ENCODE assay signal across 10 mouse cellular contexts in the genomic region with DNA sequence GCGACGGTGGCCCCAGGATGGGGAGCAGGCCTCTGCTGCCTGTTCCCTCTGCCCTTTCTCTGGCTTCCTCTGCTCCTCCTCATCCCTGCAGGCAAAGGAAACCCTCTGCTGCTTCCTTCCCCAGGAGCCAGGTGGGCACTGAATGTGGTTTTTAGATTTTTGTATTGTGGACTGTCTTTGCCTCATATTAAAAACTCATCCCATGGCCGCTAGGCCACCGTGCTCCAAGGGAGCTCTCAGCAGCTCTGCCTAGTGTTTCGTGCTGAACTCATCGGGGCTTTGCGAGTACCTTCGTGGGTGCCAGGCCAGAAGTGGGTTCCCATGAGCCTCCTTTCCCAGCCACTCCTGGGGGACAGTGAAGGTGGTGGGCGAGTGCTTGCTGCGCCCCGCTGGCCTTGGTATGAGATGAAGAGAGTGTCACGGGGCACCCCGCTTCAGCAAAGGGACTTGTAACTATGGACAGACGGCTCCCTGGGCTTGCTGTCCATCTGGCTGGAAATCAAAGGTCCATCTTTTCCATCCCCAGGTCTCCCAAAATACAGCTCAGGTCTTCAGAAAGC. TPM values are rescaled to one million over a fixed set of nuclear protein-coding genes. Genes with fewer than 3 reads are reported as not detected.
DNase-seq lines count a peak whose midpoint lies in the region; ATAC-seq and TF ChIP-seq lines count a peak whose summit lies in the region.
"Had no signal": no experiment of that assay in that cellular context is flagged by ENCODE, and none has a peak within 500 bp of the region (broad histone marks: within the 10 kb centered on the region; RNA-seq: fewer than 3 reads in every experiment).

No protein-coding gene starts in this region.

- peak overlapping the region; percentile 80 for H3K27ac ChIP-seq in forebrain, embryonic 10.5 days
- no peak overlapping the region for H3K27ac ChIP-seq in forebrain, embryonic 15.5 days (replicated peaks)
- H3K27ac ChIP-seq in midbrain, embryonic 10.5 days (replicated peaks), result peak overlapping the region; percentile 70; the same call in 1 of the 2 replicates
- no peak overlapping the region for H3K27ac ChIP-seq in midbrain, embryonic 11.5 days (ENCODE audit: low read depth, low read length)
- 0 out of 2 replicates have a peak overlapping the region, but pooled peaks have one; percentile 88 for H3K27ac ChIP-seq in hindbrain, embryonic 15.5 days (replicated peaks)
- no peak overlapping the region for H3K27ac ChIP-seq in stomach, postnatal 0 days (replicated peaks)

- peaks cover 78% of the 10 kb centered on the region for H3K36me3 ChIP-seq in forebrain, embryonic 10.5 days (replicated peaks)
- peaks cover 55% of the 10 kb centered on the region for H3K36me3 ChIP-seq in forebrain, embryonic 15.5 days
- H3K36me3 ChIP-seq in midbrain, embryonic 10.5 days, result peaks cover 82% of the 10 kb centered on the region
- peaks cover 34% of the 10 kb centered on the region for H3K36me3 ChIP-seq in midbrain, embryonic 11.5 days (ENCODE audit: control insufficient read depth, insufficient read depth, low read length)
- peaks cover 56% of the 10 kb centered on the region for H3K36me3 ChIP-seq in hindbrain, embryonic 15.5 days
- peaks cover 34% of the 10 kb centered on the region for H3K36me3 ChIP-seq in stomach, postnatal 0 days (ENCODE audit: control insufficient read depth, insufficient read depth, low read length)

- H3K4me2 ChIP-seq in forebrain, embryonic 15.5 days (replicated peaks), result no peak overlapping the region
- H3K4me2 ChIP-seq in midbrain, embryonic 11.5 days, result no peak overlapping the region
- H3K4me2 ChIP-seq in hindbrain, embryonic 15.5 days, result no peak overlapping the region
- no peak overlapping the region for H3K4me2 ChIP-seq in stomach, postnatal 0 days (replicated peaks; ENCODE audit: low read depth)

- H3K27me3 ChIP-seq in forebrain, embryonic 10.5 days (ENCODE audit: poor library complexity, severe bottlenecking), result no peaks in the 10 kb centered on the region
- H3K27me3 ChIP-seq in forebrain, embryonic 15.5 days, result no peaks in the 10 kb centered on the region
- H3K27me3 ChIP-seq in midbrain, embryonic 10.5 days (ENCODE audit: low read depth, poor library complexity, severe bottlenecking), result no peaks in the 10 kb centered on the region
- H3K27me3 ChIP-seq in midbrain, embryonic 11.5 days (ENCODE audit: control insufficient read depth, insufficient read depth, low read length), result no peaks in the 10 kb centered on the region
- no peaks in the 10 kb centered on the region for H3K27me3 ChIP-seq in hindbrain, embryonic 15.5 days
- no peaks in the 10 kb centered on the region for H3K27me3 ChIP-seq in stomach, postnatal 0 days (ENCODE audit: control insufficient read depth, insufficient read depth, low read length)

- peaks cover 39% of the 10 kb centered on the region for H3K4me1 ChIP-seq in forebrain, embryonic 10.5 days
- H3K4me1 ChIP-seq in forebrain, embryonic 15.5 days, result peaks cover 30% of the 10 kb centered on the region
- peaks cover 41% of the 10 kb centered on the region for H3K4me1 ChIP-seq in midbrain, embryonic 10.5 days
- peaks cover 12% of the 10 kb centered on the region for H3K4me1 ChIP-seq in midbrain, embryonic 11.5 days (ENCODE audit: control insufficient read depth, insufficient read depth, low read length)
- H3K4me1 ChIP-seq in hindbrain, embryonic 15.5 days (replicated peaks), result peaks cover 32% of the 10 kb centered on the region
- H3K4me1 ChIP-seq in stomach, postnatal 0 days (replicated peaks; ENCODE audit: control insufficient read depth, insufficient read depth), result peaks cover 13% of the 10 kb centered on the region; the same call in 1 of the 2 replicates

- ATAC-seq in forebrain, embryonic 15.5 days (replicated peaks), result no peak
- ATAC-seq in midbrain, embryonic 11.5 days (ENCODE audit: low FRiP score), result no peak
- no peak for ATAC-seq in hindbrain, embryonic 15.5 days (ENCODE audit: low FRiP score, low read depth)
- ATAC-seq in stomach, postnatal 0 days (ENCODE audit: low FRiP score, low TSS enrichment), result no peak
- no peak for ATAC-seq in megakaryocyte-erythroid progenitor cell, adult 5-6 weeks (replicated peaks; ENCODE audit: low FRiP score, low TSS enrichment, poor library complexity, severe bottlenecking)

- no peak overlapping the region for H3K9ac ChIP-seq in forebrain, embryonic 15.5 days (replicated peaks)
- no peak overlapping the region for H3K9ac ChIP-seq in midbrain, embryonic 11.5 days (ENCODE audit: low read length)
- H3K9ac ChIP-seq in hindbrain, embryonic 15.5 days, result no peak overlapping the region
- peak overlapping the region; percentile 5; the same call in 1 of the 2 replicates for H3K9ac ChIP-seq in stomach, postnatal 0 days (ENCODE audit: low read length)

- 92% methylated on average over 14 of the region's 14 CpGs for WGBS in forebrain, embryonic 10.5 days
- WGBS in forebrain, embryonic 15.5 days, result 92% methylated on average over 14 of the region's 14 CpGs
- WGBS in midbrain, embryonic 10.5 days, result 92% methylated on average over 14 of the region's 14 CpGs
- 90% methylated on average over 14 of the region's 14 CpGs for WGBS in midbrain, embryonic 11.5 days
- 86% methylated on average over 14 of the region's 14 CpGs for WGBS in hindbrain, embryonic 15.5 days
- WGBS in stomach, postnatal 0 days, result 91% methylated on average over 14 of the region's 14 CpGs

- TF ChIP-seq CTCF in stomach, postnatal 0 days (IDR thresholded peaks at IDR 0.05; ENCODE audit: low read depth), result no peak

- TF ChIP-seq EP300 in stomach, postnatal 0 days (optimal IDR thresholded peaks at IDR 0.05), result no peak

- DNase-seq in forebrain, embryonic 10.5 days (ENCODE audit: extremely low spot score, low spot score), result no peak
- DNase-seq in midbrain, embryonic 10.5 days (ENCODE audit: low spot score), result no peak
- DNase-seq in midbrain, embryonic 11.5 days (ENCODE audit: low spot score, missing footprints), result no peak
- DNase-seq in stomach, postnatal 0 days (ENCODE audit: low spot score), result no peak
- no peak for DNase-seq in spleen, postnatal 36 days (ENCODE audit: low spot score in 2 of 2)
- DNase-seq: adrenal gland, postnatal 14 days; kidney, postnatal 4 days had no signal

- H3K9me3 ChIP-seq in forebrain, embryonic 10.5 days, result peaks cover 6% of the 10 kb centered on the region; the same call in 1 of the 2 replicates
- H3K9me3 ChIP-seq in forebrain, embryonic 15.5 days, result no peaks in the 10 kb centered on the region
- H3K9me3 ChIP-seq in midbrain, embryonic 10.5 days (replicated peaks), result no peaks in the 10 kb centered on the region; the same call in 1 of the 2 replicates
- H3K9me3 ChIP-seq in midbrain, embryonic 11.5 days (ENCODE audit: control insufficient read depth, low read length), result no peaks in the 10 kb centered on the region
- no peaks in the 10 kb centered on the region for H3K9me3 ChIP-seq in hindbrain, embryonic 15.5 days
- no peaks in the 10 kb centered on the region for H3K9me3 ChIP-seq in stomach, postnatal 0 days (ENCODE audit: control insufficient read depth, low read length)

- no peak overlapping the region for H3K4me3 ChIP-seq in forebrain, embryonic 10.5 days
- H3K4me3 ChIP-seq in forebrain, embryonic 15.5 days, result no peak overlapping the region
- H3K4me3 ChIP-seq in midbrain, embryonic 10.5 days, result no peak overlapping the region
- H3K4me3 ChIP-seq in midbrain, embryonic 11.5 days (ENCODE audit: low read depth, low read length), result no peak overlapping the region
- H3K4me3 ChIP-seq in hindbrain, embryonic 15.5 days, result no peak overlapping the region
- H3K4me3 ChIP-seq in stomach, postnatal 0 days (ENCODE audit: low read depth, low read length), result no peak overlapping the region

RNA-seq across cellular contexts. Expression of gene Mcts2, which starts 18.1 kb away (rescaled TPM):
- 39.1 and 40.3 TPM in 2 replicates for polyA plus RNA-seq in forebrain, embryonic 10.5 days (2016; fragmentation: Nextera tagmentation; extraction: Ambion mirVana)
- 33.6 and 34.4 TPM in 2 replicates for polyA plus RNA-seq in forebrain, embryonic 15.5 days (2015; fragmentation: Nextera tagmentation; extraction: Ambion mirVana)
- 42.9 and 45.3 TPM in 2 replicates for polyA plus RNA-seq in midbrain, embryonic 10.5 days (2016; fragmentation: Nextera tagmentation; extraction: Ambion mirVana)
- 43.4 and 48.6 TPM in 2 replicates for polyA plus RNA-seq in midbrain, embryonic 11.5 days (2014; fragmentation: Nextera tagmentation; extraction: Ambion mirVana)
- 32.6 and 37.3 TPM in 2 replicates for polyA plus RNA-seq in hindbrain, embryonic 15.5 days (2015; fragmentation: Nextera tagmentation; extraction: Ambion mirVana)
- 22.9 and 23.4 TPM in 2 replicates for polyA plus RNA-seq in stomach, postnatal 0 days (2015; fragmentation: Nextera tagmentation; extraction: Ambion mirVana)
- 12.5 and 20.3 TPM in 2 replicates for total RNA-seq in megakaryocyte-erythroid progenitor cell, adult 5-6 weeks (2014; fragmentation: Nextera tagmentation)
- total RNA-seq in megakaryocyte-erythroid progenitor cell, adult 5-6 weeks (2017), result 5.8 and 6.2 TPM in 2 replicates

RNA-seq across cellular contexts. Expression of gene Id1, which starts 31.2 kb away (rescaled TPM):
- polyA plus RNA-seq in forebrain, embryonic 10.5 days (2016; fragmentation: Nextera tagmentation; extraction: Ambion mirVana), result 57.5 and 61.1 TPM in 2 replicates
- polyA plus RNA-seq in forebrain, embryonic 15.5 days (2015; fragmentation: Nextera tagmentation; extraction: Ambion mirVana), result 26.3 and 32.0 TPM in 2 replicates
- 70.2 and 86.2 TPM in 2 replicates for polyA plus RNA-seq in midbrain, embryonic 10.5 days (2016; fragmentation: Nextera tagmentation; extraction: Ambion mirVana)
- polyA plus RNA-seq in midbrain, embryonic 11.5 days (2014; fragmentation: Nextera tagmentation; extraction: Ambion mirVana), result 66.0 and 70.7 TPM in 2 replicates
- polyA plus RNA-seq in hindbrain, embryonic 15.5 days (2015; fragmentation: Nextera tagmentation; extraction: Ambion mirVana), result 55.3 and 57.5 TPM in 2 replicates
- 191 and 228 TPM in 2 replicates for polyA plus RNA-seq in stomach, postnatal 0 days (2015; fragmentation: Nextera tagmentation; extraction: Ambion mirVana)
- total RNA-seq in megakaryocyte-erythroid progenitor cell, adult 5-6 weeks (2014; fragmentation: Nextera tagmentation), result not detected in 2 replicates
- not detected in 2 replicates for total RNA-seq in megakaryocyte-erythroid progenitor cell, adult 5-6 weeks (2017)

RNA-seq across cellular contexts. Expression of gene H13, which starts 35.6 kb away (rescaled TPM):
- 90.7 and 93.2 TPM in 2 replicates for polyA plus RNA-seq in forebrain, embryonic 10.5 days (2016; fragmentation: Nextera tagmentation; extraction: Ambion mirVana)
- 159 and 164 TPM in 2 replicates for polyA plus RNA-seq in forebrain, embryonic 15.5 days (2015; fragmentation: Nextera tagmentation; extraction: Ambion mirVana)
- polyA plus RNA-seq in midbrain, embryonic 10.5 days (2016; fragmentation: Nextera tagmentation; extraction: Ambion mirVana), result 99.2 and 117 TPM in 2 replicates
- polyA plus RNA-seq in midbrain, embryonic 11.5 days (2014; fragmentation: Nextera tagmentation; extraction: Ambion mirVana), result 117 and 119 TPM in 2 replicates
- 166 and 177 TPM in 2 replicates for polyA plus RNA-seq in hindbrain, embryonic 15.5 days (2015; fragmentation: Nextera tagmentation; extraction: Ambion mirVana)
- 110 and 121 TPM in 2 replicates for polyA plus RNA-seq in stomach, postnatal 0 days (2015; fragmentation: Nextera tagmentation; extraction: Ambion mirVana)
- 66.9 and 68.1 TPM in 2 replicates for total RNA-seq in megakaryocyte-erythroid progenitor cell, adult 5-6 weeks (2014; fragmentation: Nextera tagmentation)
- 56.1 and 69.1 TPM in 2 replicates for total RNA-seq in megakaryocyte-erythroid progenitor cell, adult 5-6 weeks (2017)

RNA-seq across cellular contexts. Expression of gene Cox4i2, which starts 49.1 kb away (rescaled TPM):
- 3.0 and 4.2 TPM in 2 replicates for polyA plus RNA-seq in forebrain, embryonic 10.5 days (2016; fragmentation: Nextera tagmentation; extraction: Ambion mirVana)
- 4.3 and 4.4 TPM in 2 replicates for polyA plus RNA-seq in forebrain, embryonic 15.5 days (2015; fragmentation: Nextera tagmentation; extraction: Ambion mirVana)
- 4.2 and 4.6 TPM in 2 replicates for polyA plus RNA-seq in midbrain, embryonic 10.5 days (2016; fragmentation: Nextera tagmentation; extraction: Ambion mirVana)
- 2.8 and 3.7 TPM in 2 replicates for polyA plus RNA-seq in midbrain, embryonic 11.5 days (2014; fragmentation: Nextera tagmentation; extraction: Ambion mirVana)
- polyA plus RNA-seq in hindbrain, embryonic 15.5 days (2015; fragmentation: Nextera tagmentation; extraction: Ambion mirVana), result 6.3 TPM in 2 replicates
- 9.8 and 10.6 TPM in 2 replicates for polyA plus RNA-seq in stomach, postnatal 0 days (2015; fragmentation: Nextera tagmentation; extraction: Ambion mirVana)
- not detected in 2 replicates for total RNA-seq in megakaryocyte-erythroid progenitor cell, adult 5-6 weeks (2014; fragmentation: Nextera tagmentation)
- total RNA-seq in megakaryocyte-erythroid progenitor cell, adult 5-6 weeks (2017), result not detected in 2 replicates

Comparison
In these comparisons a context has a peak if more than half of its experiments do, and no peak if none do; other contexts are left out.
1. H3K27ac ChIP-seq: peak in forebrain, embryonic 10.5 days (single experiment), midbrain, embryonic 10.5 days (single experiment) and hindbrain, embryonic 15.5 days (single experiment); none in forebrain, embryonic 15.5 days (single experiment), midbrain, embryonic 11.5 days (single experiment) and stomach, postnatal 0 days (single experiment).